Comparison of ENCODE assay signal across 12 mouse cellular contexts in the genomic region with DNA sequence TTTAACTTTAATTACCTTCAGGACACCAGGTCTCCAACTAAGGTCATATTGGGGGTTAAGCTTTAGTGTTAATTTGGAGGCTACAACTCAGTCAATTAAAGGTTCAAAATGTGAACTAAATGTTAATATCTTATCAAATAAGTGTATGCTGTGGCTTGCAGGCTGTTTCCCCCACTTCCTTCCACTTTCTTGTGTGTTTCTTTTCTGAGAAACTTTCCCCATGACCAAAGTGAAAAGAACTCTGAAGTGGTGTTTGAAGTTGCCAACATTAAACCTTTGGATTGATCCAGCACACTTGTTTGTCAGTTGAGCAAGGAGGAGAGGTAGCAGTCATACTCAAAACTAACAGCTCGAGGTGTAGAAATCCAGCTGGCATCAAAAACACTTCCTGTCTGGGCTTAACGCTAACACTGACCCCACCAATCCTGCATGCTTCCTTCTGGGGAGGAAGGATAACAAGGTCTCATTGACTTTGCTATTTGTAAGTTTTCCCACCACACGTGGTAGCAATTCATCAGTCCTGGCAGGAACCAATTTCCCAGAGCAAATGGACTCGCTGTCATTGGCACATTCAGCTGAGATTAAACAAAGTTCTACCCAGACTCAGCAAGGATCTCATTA.
DNase-seq lines count a peak whose midpoint lies in the region; ATAC-seq lines count a peak whose summit lies in the region.
"Had no signal": no experiment of that assay in that cellular context is flagged by ENCODE, and none has a peak within 500 bp of the region (broad histone marks: within the 10 kb centered on the region; RNA-seq: fewer than 3 reads in every experiment).

No protein-coding gene starts in this region.

- intact Hi-C loops in heart, postnatal 10 days (cut with DNase I): loop anchor here (2.0 kb wide), 1 partner anchor 33 kb away; no protein-coding TSS in a partner anchor

- no peaks in the 10 kb centered on the region for H3K27me3 ChIP-seq in forebrain, embryonic 13.5 days
- no peaks in the 10 kb centered on the region for H3K27me3 ChIP-seq in intestine, embryonic 16.5 days (replicated peaks; ENCODE audit: control insufficient read depth, insufficient read depth, low read length)
- H3K27me3 ChIP-seq: embryonic facial prominence, embryonic 13.5 days; neural tube, embryonic 12.5 days had no signal

- DNase-seq in kidney, adult 9 months: peak; percentile 17
- no peak for DNase-seq in kidney, postnatal 4 days
- peak; percentile 17 for DNase-seq in embryo, embryonic 11.5 days (ENCODE audit: low read depth, low spot score)
- DNase-seq in heart, postnatal 10 days: peak; percentile 43 to 59
- DNase-seq in lung, postnatal 25 days (ENCODE audit: low spot score): peak; percentile 22
- DNase-seq in spleen, postnatal 36 days (ENCODE audit: low spot score in 2 of 2): no peak

- no peak overlapping the region for H3K27ac ChIP-seq in forebrain, embryonic 13.5 days
- H3K27ac ChIP-seq in intestine, embryonic 16.5 days (ENCODE audit: low read length): no peak overlapping the region
- H3K27ac ChIP-seq: embryonic facial prominence, embryonic 13.5 days; left cerebral cortex, adult 2 months; neural tube, embryonic 12.5 days had no signal

- WGBS in forebrain, embryonic 13.5 days: 35% methylated on average over 4 of the region's 4 CpGs
- 23% methylated on average over 4 of the region's 4 CpGs for WGBS in intestine, embryonic 16.5 days

- H3K36me3 ChIP-seq in forebrain, embryonic 13.5 days (ENCODE audit: poor library complexity, severe bottlenecking): no peaks in the 10 kb centered on the region
- H3K36me3 ChIP-seq in intestine, embryonic 16.5 days (ENCODE audit: control insufficient read depth, insufficient read depth, low read length): no peaks in the 10 kb centered on the region
- H3K36me3 ChIP-seq: embryonic facial prominence, embryonic 13.5 days; neural tube, embryonic 12.5 days had no signal

- H3K4me3 ChIP-seq in forebrain, embryonic 13.5 days: no peak overlapping the region
- H3K4me3 ChIP-seq in intestine, embryonic 16.5 days (ENCODE audit: low read length): no peak overlapping the region
- H3K4me3 ChIP-seq: embryonic facial prominence, embryonic 13.5 days; left cerebral cortex, adult 2 months; neural tube, embryonic 12.5 days had no signal

- no peaks in the 10 kb centered on the region for H3K4me1 ChIP-seq in forebrain, embryonic 13.5 days
- H3K4me1 ChIP-seq in intestine, embryonic 16.5 days (ENCODE audit: control insufficient read depth, insufficient read depth, low read length): no peaks in the 10 kb centered on the region
- H3K4me1 ChIP-seq: neural tube, embryonic 12.5 days had no signal

- H3K9ac ChIP-seq in forebrain, embryonic 13.5 days: no peak overlapping the region
- no peak overlapping the region for H3K9ac ChIP-seq in intestine, embryonic 16.5 days (ENCODE audit: low read depth, low read length)
- H3K9ac ChIP-seq: embryonic facial prominence, embryonic 13.5 days; neural tube, embryonic 12.5 days had no signal

- H3K9me3 ChIP-seq in forebrain, embryonic 13.5 days (replicated peaks): no peaks in the 10 kb centered on the region
- no peaks in the 10 kb centered on the region for H3K9me3 ChIP-seq in intestine, embryonic 16.5 days (ENCODE audit: control insufficient read depth, low read length)
- H3K9me3 ChIP-seq: embryonic facial prominence, embryonic 13.5 days; neural tube, embryonic 12.5 days had no signal

- H3K4me2 ChIP-seq in forebrain, embryonic 13.5 days: no peak overlapping the region
- H3K4me2 ChIP-seq in intestine, embryonic 16.5 days (ENCODE audit: low read depth, low read length): no peak overlapping the region
- H3K4me2 ChIP-seq: embryonic facial prominence, embryonic 13.5 days; neural tube, embryonic 12.5 days had no signal

- ATAC-seq in forebrain, embryonic 13.5 days: no peak
- ATAC-seq in intestine, embryonic 16.5 days: no peak
- ATAC-seq: inflammation-experienced regulatory T-cells, adult 6 months had no signal

Comparison
In these comparisons a context has a peak if more than half of its experiments do, and no peak if none do; other contexts are left out.
1. DNase-seq: peak in kidney, adult 9 months (single experiment), embryo, embryonic 11.5 days (single experiment), heart, postnatal 10 days (2 of 2) and lung, postnatal 25 days (single experiment); none in kidney, postnatal 4 days (0 of 2) and spleen, postnatal 36 days (0 of 2).